Mouse (Mus musculus): ENCODE results near the gene Popdc2. TPM values are rescaled to one million over a fixed set of nuclear protein-coding genes. Genes with fewer than 3 reads are reported as not detected.

The Popdc2 gene
- total and polyA plus RNA-seq, 3 experiments = 17.5 to 45.4 TPM; not detected in 1

DNA sequence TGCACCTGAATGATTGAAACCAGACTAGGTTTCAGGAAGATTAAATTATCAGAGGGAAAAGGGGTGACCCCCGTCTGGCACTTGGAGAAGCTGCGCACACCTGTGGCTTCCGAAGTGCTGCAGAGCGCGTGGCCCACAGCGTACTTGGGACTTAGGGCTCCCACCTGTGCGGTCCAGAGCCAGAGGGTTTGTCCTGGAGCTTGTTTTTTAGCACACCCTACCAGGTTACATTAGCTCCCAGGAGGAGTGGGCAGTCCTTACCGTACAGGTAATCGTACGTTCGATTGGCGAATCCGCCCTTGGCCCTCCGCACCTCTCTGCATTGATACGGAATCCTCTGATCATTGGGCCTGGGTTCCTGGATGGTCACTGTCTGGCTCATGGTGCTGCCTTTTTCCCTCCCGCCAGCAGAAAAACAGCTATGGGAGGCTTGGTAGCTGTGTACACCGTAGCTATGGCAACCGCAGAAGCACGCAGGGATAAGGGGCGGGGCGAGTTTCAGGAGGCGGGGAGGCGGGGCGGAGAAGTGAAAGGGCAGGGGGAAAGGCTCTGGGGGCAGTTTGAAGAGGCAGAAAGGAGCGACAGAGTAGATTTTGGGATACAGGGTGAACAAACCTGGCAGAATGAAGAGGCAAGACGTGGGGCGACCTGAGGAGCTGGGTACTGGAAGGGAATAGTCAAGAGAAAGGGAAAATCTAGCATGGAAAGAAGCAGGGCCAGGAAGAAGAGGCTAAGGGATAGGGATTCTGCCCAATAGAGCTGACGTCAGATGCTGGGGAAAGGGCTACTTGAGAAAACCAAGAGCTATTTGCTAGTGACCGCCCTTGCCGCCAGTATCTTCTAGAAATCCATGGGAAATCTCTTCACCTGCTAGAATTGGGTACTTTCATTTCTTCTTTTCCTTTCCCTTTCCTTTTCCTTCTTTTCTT is 20.3 kb upstream of the Popdc2 start, which contains the start of gene Maats1:
Maats1 (minus strand) TSS at position 748 of the 929 bp plus-strand sequence.
- TF ChIP-seq BHLHE40 (IDR thresholded peaks at IDR 0.05; ENCODE audit: borderline replicate concordance, low read depth, low read length) (no peak), UBTF (IDR thresholded peaks at IDR 0.05; ENCODE audit: borderline replicate concordance, insufficient read depth, low read depth, low read length) (no peak), TCF12 (IDR thresholded peaks at IDR 0.05; ENCODE audit: low read depth, low read length) (no peak), RCOR1 (IDR thresholded peaks at IDR 0.05; ENCODE audit: low read depth, low read length) (no peak), ZC3H11A (IDR thresholded peaks at IDR 0.05; ENCODE audit: low read depth, low read length) (no peak), ETS1 (IDR thresholded peaks at IDR 0.05; ENCODE audit: low read depth, low read length) (no peak), CHD2 (IDR thresholded peaks at IDR 0.05; ENCODE audit: low read length) (no peak), MAZ (IDR thresholded peaks at IDR 0.05; ENCODE audit: low read depth, low read length) (no peak), POLR2AphosphoS5 (IDR thresholded peaks at IDR 0.05; ENCODE audit: borderline replicate concordance, low read depth, low read length) (no peak), NRF1 (IDR thresholded peaks at IDR 0.05; ENCODE audit: insufficient read depth, low read depth, low read length, poor library complexity, severe bottlenecking) (no peak), TBP (IDR thresholded peaks at IDR 0.05; ENCODE audit: low read depth, low read length) (no peak), RAD21 (IDR thresholded peaks at IDR 0.05; ENCODE audit: low read depth, low read length) (no peak), JUND (IDR thresholded peaks at IDR 0.05; ENCODE audit: low read depth, low read length) (no peak), ELF1 (IDR thresholded peaks at IDR 0.05; ENCODE audit: low read depth, low read length) (no peak), SIN3A (IDR thresholded peaks at IDR 0.05; ENCODE audit: low read length) (no peak), USF2 (IDR thresholded peaks at IDR 0.05; ENCODE audit: borderline replicate concordance in 1 of 2, insufficient read depth in 1 of 2, low read depth in 1 of 2, low read length in 2 of 2) (no peak), MAFK (IDR thresholded peaks at IDR 0.05; ENCODE audit: borderline replicate concordance, low read depth, low read length) (no peak), ZMIZ1 (IDR thresholded peaks at IDR 0.05; ENCODE audit: low read depth, low read length) (no peak)
- Histone ChIP-seq H3K27ac (ENCODE audit: control insufficient read depth, low read depth, low read length) (no peak within 1 kb of the TSS), H3K4me3 (ENCODE audit: control insufficient read depth in 1 of 2, insufficient read depth in 1 of 2, low read depth in 2 of 2, low read length in 2 of 2) (no peak within 1 kb of the TSS), H3K9me3 (replicated peaks; ENCODE audit: insufficient read depth, low read length) (no peaks in the 10 kb centered on the region), H3K9ac (ENCODE audit: control insufficient read depth, low read depth, low read length, poor library complexity, severe bottlenecking) (no peak within 1 kb of the TSS), H3K27me3 (ENCODE audit: control insufficient read depth in 1 of 2, insufficient read depth in 2 of 2, low read length in 2 of 2) (peaks cover 0 to 2% of the 10 kb centered on the region in 2 experiments; a peak in 1 of 4 replicates), H3K36me3 (ENCODE audit: control insufficient read depth in 1 of 2, insufficient read depth in 2 of 2, low read length in 2 of 2) (peaks cover 0 to 10% of the 10 kb centered on the region in 2 experiments; a peak in 2 of 4 replicates), H3K79me2 (ENCODE audit: control insufficient read depth, insufficient read depth, low read length, poor library complexity) (no peaks in the 10 kb centered on the region), H3K4me1 (ENCODE audit: control insufficient read depth in 1 of 2, insufficient read depth in 2 of 2, low read length in 2 of 2) (peaks cover 0 to 5% of the 10 kb centered on the region in 2 experiments; a peak in 2 of 4 replicates)
- no peak for DNase-seq (ENCODE audit: low read depth, low spot score)
